Mouse (Mus musculus): ENCODE data around the gene Slc35d2.

Gene Slc35d2

DNA sequence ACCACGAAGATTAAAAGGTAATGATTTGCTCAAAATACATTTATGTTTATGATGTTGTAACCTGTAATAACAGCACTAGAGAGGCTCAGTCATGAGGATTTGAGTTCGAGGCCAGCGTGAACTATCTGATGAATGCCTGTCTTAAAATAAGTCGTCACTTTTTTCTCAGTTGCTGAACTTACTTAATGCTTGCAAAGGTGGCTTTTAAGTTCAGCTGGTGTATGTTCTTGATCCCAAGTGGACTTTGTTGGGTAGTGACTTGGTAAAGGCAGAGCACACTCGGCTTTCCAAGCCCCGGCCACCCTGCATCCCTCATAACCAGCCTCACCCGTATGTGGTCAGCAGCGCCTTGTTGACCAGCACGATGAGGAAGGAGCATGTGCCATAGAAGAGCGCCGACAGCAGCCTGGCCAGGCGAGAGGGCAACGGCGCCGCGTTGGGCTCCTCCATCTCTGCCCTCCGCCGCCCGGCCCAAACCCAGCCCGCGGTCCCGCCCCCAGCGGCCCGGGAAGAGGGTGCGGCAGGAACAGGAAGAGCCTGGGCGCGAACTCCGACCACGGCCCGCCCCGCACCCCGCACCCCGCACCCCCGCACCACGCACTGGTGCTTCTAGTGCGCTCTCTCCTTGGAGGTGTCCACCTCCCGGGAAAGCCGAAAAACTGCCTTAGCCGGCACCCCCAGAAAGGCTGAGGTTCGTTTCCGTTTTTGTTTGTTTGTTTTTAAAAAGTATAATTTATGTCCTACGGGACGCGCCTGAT lies at the start of gene Slc35d2:
TSS of gene Slc35d2 (minus strand) at position 511 of the 758 bp plus-strand sequence.
- DNase-seq: no peak

DNA sequence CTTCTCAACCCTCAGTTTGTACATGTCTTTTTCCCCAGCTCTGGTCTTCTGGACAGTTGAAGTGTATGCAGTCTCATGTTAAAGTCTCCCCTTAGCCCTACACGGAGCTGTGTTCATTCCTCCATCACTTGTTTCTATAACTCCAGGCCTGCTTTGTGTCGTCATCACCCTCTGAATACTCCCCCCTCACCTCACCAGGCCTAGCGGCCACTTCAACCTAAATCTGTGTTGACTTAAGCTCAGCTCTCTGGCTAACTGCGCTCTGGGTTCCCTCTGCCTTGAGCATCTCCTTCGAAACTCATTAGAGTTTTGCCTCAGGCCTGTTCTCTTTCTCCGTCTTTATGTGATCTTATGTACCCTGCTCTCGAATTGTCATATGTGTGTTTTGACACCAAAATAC lies 48.8 kb upstream of the Slc35d2 start:
- no peak for DNase-seq

DNA sequence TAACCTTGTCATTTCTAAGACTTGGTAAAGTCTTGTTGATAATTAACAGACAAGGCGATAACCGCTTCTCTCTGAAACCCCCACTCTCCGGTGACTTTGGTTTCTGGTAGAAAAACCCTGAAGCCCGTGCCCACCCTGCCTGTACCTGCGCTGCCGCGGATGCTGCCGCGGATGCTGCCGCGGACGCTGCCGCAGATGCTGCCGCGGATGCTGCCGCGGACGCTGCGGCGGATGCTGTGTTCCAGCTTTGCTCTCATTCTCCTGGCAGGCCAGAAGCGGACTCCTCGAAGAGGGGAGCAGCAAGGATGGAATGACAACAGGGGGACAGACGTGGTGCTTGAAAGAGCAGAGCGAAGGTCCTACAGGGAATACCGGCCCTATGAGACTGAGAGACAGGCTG lies 40.6 kb upstream of the Slc35d2 start:
- no peak for DNase-seq

DNA sequence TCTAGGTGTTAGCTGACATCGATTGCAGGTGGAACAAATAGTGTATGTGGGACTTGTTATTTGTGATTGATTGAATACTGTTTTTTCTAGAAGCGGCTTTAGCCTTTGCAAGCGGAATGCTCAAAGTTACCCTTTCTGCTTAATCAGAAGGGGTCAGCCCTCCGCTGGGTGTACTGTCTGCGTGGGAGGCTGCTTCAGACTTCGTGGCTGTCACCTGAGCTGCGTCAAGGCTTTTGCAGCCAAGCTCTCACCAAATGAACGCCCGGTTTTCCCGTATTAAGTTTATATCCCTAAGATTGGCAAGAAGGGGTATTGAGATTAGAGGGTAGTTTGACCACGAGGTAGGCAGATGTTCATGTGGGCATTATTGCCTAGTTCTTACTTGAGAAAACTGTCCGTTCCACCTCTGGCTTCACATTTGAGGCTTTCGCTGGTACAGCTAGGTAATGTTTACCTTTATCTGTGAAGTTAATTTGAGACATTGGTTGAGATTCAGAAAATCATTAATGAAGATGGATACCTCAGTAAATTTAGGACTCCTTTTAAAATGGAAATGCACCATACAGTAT lies 34.1 kb upstream of the Slc35d2 start:
- peak; percentile 31 for DNase-seq

DNA sequence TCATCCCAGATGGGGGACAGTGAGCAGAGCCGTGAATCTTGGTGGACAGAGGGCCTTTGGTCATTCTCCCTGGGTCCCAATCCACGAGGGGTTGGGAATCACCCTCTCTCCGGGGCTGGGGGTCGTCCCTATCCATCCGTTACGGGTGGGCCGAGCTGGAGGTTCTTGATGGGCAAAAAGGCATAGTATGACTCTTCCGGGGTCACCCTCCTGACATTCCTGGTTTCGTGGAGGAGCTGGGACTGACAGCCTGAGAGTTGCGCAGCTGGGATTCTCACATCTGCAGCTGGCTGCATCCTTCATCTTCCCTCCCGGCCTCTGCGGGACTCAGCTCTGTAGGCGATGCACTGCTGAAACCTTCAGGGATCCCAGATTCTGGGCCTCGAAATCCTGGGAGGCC lies 33.5 kb upstream of the Slc35d2 start:
- no peak for DNase-seq

DNA sequence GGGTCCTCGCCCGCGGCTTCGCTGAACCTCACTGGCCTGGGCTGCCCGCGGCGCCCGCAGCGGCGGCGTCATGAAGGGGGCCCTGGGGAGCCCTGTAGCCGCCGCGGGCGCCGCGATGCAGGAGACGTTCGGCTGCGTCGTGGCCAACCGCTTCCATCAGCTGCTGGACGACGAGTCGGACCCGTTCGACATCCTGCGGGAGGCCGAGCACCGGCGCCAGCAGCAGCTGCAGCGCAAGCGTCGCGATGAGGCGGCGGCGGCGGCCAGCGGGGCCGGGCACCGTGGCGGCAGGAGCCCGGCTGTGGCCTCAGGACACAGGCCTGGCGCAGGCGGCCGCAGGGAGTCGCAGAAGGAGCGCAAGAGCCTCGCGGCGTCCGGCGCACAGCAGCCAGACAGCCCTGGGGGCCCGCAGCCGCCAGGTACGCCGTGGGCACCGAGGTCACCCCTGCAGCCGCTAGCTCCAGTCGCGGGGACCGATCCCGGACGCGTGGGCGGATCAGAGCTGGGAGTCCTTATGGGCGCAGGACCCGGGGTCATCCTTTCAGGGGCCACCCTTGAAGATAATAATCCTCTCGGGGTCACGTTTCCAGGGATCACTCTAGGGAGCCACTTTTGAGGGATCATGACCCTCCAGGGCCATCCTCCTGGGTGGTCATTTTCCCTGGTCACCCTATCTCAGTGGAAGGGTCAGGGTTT lies 32.9 kb upstream of the Slc35d2 start:
- DNase-seq: peak; percentile 75

DNA sequence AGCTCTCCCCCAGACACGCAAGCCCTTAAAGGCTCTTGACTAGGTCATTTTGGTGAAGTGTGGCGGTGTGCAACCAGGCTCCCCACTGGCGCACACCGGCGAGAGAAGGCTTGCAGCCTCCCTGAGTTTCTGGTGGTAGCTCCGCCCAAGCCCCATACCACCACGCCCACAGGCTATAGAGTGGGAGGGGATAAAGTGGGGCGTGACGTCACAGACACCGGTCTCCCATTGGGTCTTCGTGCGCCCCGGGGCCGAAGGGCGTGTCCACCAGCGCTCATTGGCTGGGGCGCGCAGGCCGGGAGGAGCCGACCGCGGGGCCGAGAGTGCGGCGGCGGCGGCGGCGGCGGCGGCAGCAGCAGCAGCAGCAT lies 32.4 kb upstream of the Slc35d2 start, which contains the start of gene Habp4:
TSS of gene Habp4 (plus strand) at position 277 of the 368 bp plus-strand sequence.
- DNase-seq: peak; percentile 98

DNA sequence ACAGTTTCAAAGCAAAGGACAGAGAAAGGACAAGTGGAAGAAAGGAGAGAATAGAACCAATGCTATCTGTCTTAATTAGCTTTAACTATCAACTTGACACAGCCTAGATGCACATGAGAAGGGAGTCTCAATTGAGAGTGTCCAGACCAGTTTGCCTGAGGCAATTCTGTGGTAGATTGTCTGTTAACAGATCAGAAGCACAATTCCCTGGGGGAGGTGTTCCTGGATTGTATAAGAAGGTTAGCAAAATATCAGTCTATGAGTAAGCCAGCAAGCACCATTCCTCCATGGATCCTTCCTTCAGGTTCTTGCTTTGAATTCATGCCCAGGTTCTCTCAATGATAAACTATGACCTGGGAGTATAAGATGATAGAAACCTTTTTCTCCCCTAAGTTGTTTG lies 27.8 kb upstream of the Slc35d2 start:
- no peak for DNase-seq

DNA sequence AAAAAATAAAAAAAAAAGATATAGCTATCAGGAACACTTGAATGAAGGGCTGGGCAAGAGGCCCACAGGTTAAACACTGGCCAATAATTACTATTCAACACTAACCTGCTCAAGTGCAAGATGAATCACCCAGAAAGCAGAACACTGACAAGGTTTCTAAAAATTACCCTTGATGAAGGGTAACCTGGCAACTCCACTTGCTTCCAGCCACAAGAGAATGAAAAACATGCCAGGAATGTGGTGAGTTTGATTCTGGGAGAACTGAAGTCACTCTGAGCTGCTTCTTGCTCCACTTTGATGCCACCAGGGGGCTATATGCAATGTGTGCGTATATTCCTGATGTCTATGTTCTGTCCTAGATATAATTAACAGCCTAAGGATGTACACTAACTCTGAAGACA lies 26.0 kb upstream of the Slc35d2 start:
- no peak for DNase-seq

DNA sequence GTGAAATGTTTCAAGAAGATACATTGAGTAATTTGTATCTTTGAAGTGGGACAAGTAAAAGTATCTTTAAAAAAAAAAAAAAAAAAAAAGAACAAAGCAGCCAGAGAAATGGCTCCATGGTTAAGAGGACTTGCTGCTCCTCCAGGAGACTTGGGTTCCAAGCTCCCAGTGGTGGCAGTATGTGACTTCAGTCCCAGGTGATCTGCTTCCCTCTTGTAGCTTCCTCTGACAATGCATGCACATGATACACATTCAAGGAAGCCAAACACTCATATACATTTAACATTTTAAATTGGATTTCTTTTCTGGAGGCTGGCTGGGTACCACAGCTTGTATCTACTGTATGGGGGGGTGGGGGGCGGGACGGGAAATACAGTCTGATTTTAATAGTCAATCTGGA lies 25.5 kb upstream of the Slc35d2 start:
- DNase-seq: no peak

DNA sequence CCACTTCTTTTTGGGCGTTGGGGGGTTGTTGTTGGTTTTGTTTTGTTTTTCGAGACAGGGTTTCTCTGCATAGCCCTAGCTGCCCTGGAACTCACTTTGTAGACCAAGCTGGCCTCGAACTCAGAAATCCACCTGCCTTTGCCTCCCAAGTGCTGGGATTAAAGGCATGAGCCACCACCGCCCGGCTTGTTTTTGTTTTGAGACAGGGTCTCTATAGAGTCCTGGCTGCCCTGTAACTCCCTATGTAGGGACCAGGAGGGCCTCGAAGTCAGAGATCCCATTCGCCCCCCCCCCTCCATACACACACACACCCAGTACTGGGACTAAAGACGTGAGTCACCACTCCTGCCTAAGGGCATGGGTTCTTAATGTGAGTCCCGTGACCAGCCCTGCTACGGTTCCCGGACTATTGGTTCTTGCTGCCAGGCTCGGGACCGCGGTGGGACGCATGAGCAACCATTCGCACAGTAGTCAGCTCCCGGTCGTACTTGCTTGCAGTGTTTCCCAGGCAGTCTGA lies 24.6 kb upstream of the Slc35d2 start:
- DNase-seq: peak; percentile 62

DNA sequence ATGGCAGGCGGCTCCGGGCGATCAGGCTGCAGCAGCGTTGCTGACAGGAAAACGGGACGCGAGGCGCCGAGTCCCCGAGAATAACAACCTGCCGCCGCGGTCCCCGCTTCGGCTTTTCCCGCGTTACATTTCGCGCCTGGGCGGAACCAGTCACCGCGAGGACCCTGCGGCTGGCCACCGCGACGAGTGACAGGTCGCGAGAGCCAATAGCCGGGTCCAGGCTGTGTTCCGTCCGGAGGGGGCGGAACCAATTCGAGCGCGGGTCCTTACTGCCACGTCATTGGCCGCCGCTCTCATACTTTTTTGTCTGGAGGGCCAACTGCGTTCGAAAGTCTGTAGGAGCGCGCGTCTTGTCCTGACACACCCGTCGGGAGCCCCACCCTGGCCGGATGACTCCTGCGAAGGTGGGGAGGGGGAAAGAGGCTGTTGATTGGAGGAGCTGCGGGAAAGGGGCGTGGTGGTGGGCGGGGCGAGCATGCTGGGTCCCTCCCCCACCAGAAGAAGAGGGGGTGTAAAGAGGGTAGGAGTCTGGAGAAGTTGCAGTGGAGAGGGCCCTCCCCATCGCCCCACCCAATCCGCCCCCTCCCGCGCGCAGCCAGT lies 24.0 kb upstream of the Slc35d2 start, which contains the start of gene Zfp367:
TSS of gene Zfp367 (minus strand) at position 120 of the 600 bp plus-strand sequence.
- peak; percentile 95 for DNase-seq

DNA sequence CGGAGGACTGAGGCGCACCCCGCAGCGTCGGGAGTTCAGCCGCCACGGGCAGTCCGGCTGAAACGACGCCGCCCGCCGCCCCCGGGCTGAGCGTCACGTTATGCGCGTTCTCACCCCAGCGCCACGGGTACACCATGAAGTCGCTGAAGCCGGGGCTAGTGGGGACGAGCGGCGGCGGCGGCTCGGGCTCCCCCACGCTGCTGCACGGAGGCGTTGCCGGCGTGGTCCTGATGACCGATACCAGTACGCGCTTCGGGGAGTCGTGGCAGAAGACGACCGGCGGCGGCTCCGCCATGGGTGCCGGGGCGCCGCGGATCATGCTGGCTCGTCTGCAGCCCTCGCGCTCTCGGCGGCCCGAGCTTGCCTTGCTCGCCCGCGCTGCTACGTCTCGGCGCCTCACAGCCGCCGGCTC lies 23.5 kb upstream of the Slc35d2 start:
- DNase-seq: no peak

DNA sequence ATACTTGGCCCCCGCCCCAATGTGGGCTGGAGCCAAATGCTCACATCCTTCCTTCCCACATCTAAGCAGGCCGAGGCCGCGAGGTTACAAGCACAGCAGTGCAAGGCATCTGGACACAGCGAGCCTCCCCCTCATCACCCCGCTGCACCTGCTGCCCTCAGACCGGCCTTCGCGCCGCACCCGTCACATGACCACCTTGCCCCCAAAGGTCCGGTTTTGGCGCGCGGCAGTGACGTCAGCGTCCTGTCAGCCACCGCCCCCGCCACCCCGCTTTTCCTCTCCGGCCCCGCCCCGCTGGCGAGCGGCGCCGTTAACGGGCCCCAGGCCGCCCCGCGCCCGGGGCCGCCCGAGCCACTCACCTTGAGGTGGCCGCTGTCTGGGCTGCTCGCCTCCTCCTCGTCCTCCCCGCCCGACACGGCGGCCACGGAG lies 23.1 kb upstream of the Slc35d2 start:
- peak; percentile 91 for DNase-seq

DNA sequence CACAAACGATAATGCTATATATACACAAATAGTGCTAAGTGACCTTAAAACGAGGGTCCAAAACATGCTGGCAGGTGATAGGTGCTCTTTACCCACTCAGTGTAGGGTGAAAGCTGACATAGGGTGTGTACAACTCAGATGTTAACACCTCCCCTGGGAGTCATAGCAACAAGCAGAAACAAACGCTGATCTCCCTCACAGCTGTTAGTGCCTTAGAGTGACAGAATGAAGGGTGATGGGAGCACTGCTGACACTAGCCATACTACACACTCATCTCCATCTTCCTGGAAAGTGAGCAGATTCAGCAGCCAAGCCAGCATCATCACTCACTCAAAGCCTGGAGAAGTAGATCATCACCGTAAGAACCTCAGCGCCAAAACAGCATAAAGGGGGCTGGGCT lies 21.0 kb upstream of the Slc35d2 start:
- DNase-seq: no peak

DNA sequence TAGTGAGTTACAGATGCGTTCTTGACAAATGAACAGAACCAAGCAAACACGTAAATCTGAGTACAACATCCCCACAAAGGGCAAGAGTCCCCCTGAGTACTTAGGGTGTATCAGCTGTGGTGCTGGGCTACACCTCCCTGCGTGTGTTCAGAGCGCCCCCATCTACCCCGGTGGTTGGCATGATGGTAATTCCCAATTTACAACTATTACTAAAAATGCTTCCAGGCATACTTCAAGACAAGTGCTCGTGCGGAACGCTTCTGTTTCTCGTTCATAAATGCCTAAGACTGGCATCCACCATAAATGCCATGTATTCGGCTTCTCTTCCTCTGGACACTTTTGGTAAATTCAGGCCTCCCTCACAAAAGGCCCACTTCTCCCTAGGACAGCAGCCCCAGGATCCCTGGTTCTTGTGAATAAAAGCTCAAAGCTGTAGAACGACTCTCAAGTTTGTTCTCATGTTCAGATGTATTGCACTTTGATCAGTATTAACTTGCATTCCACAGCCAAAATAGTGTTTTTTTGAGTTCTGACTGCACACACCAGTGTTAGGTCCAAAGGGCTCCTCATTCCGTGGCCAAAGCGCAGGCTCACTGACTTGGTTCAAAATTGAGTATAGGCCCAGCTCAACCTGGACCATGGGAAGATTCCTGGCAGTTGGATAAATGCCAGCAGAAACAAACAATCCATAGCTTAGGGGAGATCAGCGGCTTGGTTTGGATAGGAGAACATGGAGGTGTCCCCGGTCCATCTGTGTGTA lies 628 bp upstream of the Slc35d2 start:
- no peak for DNase-seq

DNA sequence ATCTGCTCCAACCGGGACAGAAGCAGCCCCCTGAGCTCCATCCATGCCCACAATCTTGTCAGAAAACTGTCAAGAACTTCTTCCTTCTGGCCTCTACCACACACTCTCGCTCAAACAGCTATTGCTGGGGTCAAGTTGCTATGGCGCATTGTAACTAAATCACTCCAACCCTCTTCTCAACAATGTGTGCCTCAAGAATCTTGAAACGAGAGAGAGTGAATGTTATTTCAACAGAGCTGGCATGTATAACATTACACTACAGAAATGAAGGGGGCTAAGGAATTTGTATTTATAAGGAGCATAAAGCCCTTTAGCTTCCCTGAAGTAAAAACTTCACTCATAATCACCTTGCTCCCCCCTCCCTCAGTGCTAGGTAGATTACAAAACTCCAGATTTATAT lies 2.9 kb downstream of the Slc35d2 start:
- DNase-seq: no peak

DNA sequence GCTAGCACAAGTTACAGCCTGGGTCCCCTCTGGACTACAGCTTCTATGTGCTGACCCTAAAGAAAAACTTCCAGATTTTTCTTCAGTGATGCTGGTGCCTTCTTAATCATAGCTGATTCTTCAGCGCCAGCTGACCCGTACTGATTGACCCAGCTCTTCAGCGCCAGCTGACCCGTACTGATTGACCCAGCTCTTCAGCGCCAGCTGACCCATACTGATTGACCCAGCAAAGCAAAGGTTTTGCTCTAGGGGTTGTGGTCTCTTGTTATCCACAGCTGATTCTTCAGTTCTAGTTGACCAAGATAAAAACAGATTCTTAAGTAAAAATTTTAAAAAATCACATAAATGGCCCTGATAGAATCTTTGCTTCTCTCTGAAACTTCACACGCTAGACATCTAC lies 4.3 kb downstream of the Slc35d2 start:
- no peak for DNase-seq

DNA sequence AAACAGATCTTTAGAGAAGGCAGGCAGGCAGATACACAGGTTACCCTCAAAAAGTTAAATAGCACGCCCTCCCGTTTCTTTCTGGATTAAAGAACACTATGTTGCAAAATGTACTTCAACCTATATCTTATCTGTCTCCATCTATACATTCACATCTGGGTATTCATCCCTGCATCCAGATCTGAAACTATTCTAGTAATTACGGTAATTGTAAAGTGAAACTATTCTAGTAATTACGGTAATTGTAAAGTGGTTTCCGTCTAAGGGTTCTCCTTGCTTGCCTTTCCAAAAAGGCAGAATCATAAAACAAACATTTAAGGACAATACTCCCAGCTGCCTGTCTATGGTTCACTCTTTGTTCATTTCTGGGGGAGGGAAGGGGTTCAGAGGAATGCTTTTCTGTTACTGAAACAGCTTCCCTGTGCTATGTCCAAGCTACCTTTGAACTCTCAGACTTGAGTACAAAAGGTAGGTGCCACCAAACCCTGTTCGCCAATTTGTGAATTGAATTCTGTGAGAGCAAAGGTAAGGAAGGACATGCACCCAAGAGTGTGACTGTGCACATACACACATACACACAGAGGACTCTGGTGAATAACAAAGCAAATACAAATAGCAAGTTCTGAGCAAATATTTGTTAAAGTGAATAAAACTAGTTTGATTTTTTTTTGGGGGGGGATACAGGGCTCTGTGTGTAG lies 5.5 kb downstream of the Slc35d2 start:
- no peak for DNase-seq

DNA sequence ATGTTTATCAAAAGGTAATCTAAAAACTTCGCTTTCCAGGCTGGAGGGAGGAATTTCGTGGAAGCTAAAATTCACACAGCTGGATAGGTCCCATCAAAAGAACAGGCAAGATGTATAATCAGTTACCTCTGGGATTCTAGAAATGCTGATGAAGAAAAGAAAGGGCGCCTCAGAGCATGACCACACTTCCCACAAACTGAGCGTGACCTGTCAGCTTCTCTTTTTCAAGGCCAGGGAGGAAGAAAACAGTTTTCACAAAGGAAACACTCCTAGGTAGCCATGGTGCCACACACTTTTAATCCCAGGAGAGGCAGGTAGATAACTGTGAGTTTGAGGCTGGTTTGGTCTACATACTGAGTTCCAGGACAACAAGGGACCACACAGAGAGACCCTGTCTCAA lies 8.4 kb downstream of the Slc35d2 start:
- no peak for DNase-seq

DNA sequence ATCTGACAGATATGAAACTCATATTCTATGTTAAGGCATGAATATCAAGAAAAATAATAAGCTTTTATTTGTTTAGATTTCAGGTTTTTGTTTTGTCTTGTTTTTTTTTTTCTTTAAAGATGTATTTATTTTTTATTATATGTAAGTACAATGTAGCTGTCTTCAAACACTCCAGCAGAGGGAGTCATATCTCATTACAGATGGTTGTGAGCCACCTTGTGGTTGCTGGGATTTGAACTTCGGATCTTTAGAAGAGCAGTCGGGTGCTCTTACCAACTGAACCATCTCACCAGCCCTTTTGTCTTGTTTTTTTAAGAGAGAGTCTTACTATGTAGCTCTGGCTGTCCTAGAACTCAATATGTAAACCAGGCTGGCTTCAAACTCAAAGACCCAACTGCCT lies 11.7 kb downstream of the Slc35d2 start:
- DNase-seq: no peak

DNA sequence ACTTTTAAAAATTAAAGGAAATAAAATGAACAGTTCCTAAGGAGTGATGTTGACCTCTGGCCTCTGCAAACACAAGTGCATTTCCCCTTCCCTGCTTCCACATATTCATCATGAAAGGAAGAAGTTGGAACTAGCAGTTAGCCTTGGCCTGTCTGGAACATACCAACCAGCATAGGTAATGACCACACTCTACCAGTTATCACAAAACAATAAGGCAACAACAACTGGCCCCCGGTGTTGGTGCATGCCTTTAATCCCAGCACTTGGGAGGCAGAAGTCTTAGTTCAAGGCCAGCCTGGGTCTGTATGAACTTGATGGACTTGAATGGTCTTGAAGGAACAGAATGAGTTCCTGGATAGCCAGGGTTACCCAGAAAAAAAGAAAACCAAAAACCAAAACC lies 18.7 kb downstream of the Slc35d2 start:
- DNase-seq: no peak
